Mouse (Mus musculus) R1 (cell line): ENCODE data around the gene Ccdc78.

Experiments
- DNase-seq: peaks from one replicate; pipeline ENCODE4 v3.0.0-alpha.2; 2018; ENCODE audit warnings: low read depth, low spot score

Ccdc78 gene

DNA sequence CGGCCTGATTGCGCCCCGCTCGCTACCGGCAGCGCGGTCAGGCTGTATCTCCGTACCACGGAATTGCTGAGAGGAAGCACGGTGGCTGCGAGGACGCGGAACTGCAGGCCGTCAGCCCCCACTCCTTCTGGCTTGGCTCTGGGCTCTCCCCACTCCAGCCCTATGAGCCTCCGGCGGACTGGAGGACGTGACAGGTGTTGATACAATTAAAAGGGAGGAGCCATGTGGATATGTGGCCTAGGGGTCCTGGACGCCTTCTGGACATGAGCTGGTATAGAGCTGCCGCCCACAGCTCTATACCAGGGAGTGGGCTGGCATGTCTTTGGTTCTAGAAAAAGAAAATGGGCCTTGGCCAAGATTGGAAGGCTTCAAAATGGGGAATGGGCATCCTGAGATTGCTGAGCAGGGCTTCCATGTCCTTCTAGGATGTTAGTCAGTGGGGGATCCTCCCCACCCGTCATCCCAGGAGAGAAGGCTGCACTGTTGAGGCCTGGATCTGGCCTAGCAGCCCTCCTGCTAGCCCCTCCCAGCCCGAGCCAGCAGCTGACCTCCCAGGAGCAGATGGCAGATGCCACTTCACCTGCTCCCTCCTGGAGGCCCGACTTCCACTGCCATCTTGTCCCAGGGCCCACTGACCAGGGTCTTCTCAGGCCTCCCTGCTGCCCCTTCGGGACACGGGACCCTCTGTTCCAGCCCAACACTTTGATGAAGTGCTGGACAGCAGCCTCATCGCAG, 23.4 kb downstream of the Ccdc78 start:
- no peak for DNase-seq

DNA sequence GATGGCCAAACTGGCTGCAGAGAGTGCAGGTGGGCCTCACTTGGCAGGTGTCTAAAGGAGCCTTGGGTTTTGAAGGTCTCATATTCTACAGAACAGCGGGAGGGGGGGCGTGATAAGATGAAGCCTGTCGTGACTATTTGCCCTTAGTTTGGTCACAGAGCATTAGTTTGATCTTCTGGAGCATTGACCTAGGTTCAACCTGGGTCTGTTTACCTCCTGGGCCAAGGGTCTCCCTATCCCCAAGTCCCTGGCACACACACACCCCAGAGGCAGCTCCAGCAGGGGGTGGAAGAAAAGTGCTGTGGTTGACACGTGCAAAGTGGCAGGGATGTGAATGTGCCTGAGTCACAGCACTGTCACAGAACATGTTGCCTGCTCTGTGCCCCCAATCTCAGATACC, 24.5 kb downstream of the Ccdc78 start:
- no peak for DNase-seq

DNA sequence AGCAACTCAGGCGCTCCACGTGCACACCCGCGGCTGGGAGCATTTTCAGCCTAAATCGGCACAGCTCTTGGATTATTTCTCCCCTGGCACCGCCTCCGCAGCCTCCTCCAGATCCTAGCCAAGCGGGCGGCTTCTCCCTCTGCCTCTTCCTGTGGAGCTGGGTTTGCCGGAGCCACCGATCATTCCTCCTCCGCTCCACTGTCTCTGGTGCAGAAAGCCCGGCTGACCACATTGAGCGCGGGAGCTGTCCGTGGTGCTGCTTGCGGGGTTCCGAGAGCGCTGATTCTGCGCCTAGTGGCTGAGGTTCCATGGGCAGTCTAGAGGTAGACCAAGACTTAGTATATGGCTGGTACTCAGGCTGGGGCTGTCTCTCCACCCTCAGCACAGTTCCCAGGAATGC, 27.1 kb downstream of the Ccdc78 start:
- peak; percentile 91 for DNase-seq

DNA sequence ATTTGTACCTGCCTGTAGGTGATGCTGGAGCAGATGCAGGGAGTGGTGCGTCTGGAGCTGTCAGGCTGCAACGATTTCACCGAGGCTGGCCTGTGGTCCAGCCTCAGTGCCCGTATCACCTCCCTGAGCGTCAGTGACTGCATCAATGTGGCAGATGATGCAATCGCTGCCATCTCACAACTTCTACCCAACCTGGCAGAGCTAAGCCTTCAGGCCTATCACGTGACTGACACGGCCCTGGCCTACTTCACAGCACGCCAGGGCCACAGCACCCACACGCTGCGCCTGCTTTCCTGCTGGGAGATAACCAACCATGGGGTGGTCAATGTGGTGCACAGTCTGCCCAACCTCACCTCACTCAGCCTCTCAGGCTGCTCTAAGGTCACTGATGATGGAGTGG, 31.3 kb downstream of the Ccdc78 start:
- DNase-seq: no peak

DNA sequence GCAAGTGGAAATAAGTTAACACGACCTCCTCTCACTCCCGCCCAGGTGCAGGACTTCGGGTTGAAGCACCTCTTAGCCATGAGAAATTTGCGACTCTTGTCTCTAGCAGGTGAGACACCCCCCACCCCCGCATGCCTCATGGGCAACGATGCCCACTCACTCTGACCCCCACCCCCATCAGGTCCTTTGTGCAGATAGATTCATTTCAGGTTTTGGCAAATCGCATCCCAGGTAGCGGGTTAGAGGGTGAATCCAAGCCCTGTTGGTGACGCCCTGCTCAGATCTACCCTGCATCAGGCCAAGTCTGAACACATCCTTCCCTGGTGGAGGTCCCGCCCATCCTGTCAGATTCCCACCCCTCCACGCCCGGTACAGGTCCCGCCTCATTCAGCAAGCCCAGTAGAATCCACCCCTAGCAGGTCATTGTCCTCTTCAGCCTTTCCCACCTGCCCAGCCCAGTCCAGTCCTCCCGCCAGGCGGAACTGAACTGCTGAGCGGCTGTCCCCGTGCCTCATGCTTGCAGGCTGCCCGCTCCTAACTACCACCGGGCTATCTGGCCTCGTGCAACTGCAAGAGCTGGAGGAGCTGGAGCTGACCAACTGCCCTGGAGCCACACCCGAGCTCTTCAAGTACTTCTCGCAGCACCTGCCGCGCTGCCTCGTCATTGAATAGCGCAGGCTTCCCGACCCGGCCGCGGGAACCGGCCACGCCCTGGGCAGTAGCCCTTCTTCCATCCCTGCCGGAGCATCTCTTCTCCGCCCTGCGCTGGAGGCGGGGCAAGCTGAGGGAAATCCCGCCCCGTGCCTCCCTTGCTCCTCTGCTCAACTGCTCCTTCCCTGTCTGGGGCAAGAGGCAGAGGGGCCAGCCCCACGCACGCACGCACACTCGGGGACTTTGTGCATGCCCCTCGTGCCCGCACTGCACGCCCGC, 32.7 kb downstream of the Ccdc78 start:
- DNase-seq: peak; percentile 82

DNA sequence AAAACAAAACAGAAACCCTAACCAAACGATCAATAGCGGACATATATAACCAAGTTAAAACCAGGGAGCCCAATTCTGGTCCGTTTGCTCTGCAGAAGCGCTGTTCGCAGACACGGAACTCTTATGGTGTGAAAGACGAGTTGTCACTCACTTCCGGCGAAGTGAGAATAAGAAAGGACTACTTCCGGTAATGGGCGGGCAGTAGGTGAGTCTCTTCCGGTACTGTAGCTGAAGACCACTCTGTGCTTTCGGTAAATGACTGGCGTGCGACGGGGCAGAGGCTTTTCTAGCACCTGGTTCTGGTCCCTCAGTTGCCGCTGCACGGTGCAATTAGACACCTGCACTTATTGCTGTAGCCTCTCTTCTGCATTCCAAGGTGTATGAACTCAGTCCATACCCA, 37.1 kb downstream of the Ccdc78 start, which contains the start of gene Wdr24:
TSS of gene Wdr24 (plus strand) at position 176 of the 400 bp plus-strand sequence.
- peak; percentile 96 for DNase-seq

DNA sequence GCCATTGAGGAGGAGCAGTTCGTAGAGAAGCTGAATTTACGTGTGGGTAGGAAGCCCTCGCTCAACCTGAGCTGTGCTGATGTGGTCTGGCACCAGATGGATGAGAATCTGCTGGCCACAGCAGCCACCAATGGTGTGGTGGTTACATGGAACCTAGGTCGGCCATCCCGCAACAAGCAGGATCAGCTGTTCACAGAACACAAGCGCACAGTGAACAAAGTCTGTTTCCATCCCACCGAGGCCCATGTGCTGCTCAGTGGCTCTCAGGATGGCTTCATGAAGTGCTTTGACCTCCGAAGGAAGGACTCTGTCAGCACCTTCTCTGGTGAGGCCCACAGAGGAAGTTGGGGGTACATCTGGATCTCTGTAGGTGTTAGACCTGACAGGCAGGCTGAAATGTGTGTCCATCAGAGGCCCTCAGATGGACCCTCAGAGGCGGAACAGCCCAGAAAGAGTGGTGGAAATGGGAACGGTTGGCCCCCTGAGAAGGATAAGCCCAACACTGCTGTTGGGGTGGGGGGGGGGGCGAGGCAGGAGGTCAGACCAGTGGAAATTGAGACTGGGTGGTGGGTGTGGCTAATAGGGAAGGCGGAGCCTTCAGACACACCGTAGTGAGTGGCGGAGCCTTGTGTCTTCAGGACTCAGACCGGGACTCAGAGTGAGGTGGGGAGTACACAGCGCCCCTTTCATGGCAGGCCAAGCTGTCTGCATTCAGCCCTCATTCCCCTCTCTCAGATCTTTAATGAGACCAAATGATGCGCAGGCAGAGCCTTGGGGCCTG, 38.2 kb downstream of the Ccdc78 start:
- peak; percentile 50 for DNase-seq

DNA sequence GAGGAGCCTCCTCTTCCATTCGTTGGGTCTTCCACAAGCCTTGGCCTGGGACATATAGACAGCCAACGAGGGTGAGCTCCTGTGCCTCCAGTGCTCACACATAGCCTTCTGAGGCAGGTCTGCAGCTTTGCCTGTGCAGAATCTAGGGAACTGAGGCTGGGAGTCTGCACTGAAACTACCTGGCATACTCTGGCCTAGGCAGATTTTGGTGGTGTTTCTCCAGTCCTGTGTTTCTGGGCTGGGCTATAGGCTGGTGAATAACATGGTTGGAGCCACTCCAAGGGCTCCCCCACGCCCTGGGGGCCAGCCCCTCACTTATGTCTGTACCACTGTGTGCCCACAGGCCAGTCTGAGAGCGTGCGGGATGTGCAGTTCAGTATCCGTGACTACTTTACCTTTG, 38.9 kb downstream of the Ccdc78 start:
- DNase-seq: no peak

DNA sequence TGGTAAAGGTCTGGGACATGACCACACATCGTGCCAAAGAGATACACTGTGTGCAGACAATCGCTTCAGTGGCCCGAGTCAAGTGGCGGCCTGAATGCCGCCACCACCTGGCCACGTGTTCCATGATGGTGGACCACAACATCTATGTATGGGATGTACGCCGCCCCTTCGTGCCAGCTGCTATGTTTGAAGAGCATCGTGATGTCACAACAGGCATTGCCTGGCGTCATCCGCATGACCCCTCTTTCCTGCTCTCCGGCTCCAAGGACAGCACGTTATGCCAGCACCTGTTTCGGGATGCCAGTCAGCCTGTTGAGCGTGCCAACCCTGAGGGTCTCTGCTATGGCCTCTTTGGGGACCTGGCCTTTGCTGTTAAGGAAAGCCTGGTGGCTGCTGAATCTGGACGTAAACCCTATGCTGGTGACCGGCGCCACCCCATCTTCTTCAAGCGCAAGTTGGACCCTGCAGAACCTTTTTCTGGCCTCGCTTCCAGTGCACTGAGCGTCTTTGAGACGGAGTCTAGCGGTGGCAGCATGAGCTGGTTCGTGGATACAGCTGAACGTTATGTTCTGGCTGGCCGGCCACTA, 39.7 kb downstream of the Ccdc78 start:
- DNase-seq: no peak

DNA sequence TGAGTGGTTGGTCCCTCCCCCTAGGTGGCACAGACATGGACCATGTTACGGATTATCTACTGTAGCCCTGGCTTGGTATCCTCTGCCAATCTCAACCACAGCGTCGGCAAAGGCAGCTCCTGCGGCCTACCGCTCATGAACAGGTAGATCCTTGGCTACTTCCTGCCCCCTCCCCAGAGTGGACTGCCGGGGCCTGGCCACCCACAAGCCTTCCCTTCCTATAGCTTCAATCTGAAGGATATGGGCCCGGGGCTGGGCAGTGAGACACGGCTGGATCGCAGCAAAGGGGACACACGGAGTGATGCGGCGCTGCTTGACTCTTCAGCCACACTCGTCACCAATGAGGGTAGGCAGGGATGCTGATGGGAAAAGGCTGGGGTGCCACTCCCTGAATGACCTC, 40.6 kb downstream of the Ccdc78 start:
- no peak for DNase-seq

DNA sequence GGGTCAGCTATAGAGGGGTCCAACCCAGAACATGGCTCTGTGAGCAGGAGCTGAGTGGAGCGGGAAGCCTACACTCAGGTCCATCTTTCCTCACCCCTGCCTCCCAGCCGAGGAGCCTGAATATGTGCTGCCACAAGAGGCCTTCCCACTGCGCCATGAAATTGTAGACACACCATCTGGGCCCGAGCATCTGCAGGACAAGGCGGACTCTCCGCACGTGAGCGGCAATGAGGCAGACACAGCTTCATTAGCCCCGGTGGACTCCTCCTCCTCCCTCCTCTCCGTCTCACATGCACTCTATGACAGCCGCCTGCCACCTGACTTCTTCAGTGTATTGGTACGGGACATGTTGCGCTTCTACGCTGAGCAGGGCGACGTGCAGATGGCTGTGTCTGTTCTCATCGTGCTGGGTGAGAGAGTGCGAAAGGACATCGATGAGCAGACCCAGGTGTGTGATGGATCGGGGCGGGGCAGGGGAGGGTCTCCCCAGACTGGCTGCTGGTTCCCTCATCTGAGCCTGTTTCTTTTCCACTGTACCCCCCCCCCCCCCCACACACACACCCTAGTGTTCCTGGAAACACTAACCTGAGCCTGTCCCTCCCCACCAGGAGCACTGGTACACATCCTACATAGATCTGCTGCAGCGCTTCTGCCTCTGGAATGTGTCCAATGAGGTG, 41.3 kb downstream of the Ccdc78 start:
- no peak for DNase-seq

DNA sequence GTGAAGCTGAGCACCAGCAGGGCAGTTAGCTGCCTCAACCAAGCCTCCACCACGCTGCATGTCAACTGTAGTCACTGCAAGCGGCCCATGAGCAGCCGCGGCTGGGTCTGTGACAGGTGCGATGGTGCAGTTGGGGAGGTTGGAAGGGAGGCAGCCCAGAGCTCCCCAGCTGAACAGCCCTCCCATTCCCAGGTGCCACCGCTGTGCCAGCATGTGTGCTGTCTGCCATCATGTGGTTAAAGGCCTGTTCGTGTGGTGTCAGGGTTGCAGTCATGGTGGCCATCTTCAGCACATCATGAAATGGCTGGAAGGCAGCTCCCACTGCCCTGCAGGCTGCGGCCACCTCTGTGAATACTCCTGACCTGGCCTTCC, 41.8 kb downstream of the Ccdc78 start:
- DNase-seq: no peak

DNA sequence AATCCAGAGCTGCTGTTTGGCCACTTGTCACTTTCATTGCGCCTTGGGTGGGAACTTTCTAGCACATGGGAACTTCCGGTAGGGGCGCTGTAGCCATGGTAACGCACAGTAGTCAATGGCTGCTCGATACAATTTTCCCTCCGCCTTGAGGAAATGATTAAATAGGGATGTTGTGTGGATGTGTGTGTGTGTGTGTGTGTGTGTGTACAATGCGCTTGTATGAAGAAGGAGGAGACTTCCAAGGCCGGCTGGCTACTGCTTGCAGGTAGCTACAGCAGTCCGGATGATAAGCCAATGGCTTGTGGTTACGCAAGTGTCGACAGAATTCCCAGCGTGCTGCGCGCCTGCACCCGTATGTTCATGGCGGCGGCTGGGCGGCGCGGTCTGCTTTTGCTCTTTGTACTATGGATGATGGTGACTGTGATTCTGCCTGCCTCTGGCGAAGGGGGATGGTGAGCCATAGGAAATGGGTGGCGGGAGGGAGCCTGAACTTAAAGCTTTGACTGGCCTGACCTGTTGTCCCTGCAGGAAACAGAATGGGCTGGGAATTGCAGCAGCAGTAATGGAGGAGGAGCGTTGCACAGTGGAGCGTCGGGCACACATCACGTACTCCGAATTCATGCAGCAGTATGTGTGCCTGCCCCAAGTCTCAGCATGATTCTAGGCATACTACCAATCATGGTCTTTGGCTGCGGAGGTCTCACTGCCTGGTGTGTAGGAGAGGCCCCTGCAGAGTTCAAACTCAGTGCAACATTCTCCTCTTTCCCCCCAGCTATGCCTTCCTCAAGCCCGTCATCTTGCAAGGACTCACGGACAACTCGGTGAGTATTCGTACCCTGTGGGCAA, 42.6 kb downstream of the Ccdc78 start, which contains the start of gene Jmjd8:
TSS of gene Jmjd8 (plus strand) at position 156 of the 846 bp plus-strand sequence.
- peak; percentile 88 for DNase-seq

DNA sequence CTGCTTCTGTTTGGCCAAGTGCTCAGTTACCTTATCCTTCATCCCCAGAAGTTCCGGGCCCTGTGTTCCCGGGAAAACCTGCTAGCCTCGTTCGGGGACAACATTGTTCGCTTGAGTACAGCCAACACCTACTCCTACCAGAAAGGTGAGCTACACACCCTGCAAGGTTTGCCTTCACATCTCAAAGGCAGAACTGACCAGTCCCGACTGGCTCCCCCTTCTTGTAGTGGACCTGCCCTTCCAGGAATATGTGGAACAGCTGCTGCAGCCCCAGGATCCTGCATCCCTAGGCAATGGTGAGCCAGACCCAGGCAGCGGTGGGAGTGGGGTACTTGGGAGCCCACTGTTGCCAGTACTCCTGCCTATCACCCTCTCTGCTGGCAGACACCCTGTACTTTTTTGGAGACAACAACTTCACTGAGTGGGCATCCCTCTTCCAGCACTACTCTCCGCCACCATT, 43.2 kb downstream of the Ccdc78 start:
- no peak for DNase-seq

DNA sequence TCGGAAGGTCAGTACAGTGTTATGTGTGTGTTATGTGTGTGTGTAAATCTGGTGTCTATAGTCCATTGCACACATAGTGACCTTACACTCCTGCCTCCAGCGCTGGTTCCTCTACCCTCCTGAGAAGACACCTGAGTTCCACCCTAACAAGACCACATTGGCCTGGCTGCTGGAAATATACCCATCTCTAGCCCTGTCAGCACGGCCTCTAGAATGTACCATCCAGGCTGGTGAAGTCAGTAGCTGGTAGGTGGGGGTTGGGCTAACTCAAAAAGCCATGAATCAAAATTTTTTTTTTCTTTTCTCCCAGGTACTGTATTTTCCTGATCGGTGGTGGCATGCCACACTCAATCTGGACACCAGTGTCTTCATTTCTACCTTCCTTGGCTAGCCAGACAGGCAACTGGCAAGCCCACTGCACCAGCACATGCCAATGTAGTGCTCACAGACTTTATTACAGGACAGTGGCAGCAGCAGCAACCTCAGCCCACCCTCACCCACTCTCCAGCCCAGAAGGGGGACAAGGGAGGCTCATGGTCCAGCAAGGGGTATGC, 43.9 kb downstream of the Ccdc78 start:
- DNase-seq: no peak

DNA sequence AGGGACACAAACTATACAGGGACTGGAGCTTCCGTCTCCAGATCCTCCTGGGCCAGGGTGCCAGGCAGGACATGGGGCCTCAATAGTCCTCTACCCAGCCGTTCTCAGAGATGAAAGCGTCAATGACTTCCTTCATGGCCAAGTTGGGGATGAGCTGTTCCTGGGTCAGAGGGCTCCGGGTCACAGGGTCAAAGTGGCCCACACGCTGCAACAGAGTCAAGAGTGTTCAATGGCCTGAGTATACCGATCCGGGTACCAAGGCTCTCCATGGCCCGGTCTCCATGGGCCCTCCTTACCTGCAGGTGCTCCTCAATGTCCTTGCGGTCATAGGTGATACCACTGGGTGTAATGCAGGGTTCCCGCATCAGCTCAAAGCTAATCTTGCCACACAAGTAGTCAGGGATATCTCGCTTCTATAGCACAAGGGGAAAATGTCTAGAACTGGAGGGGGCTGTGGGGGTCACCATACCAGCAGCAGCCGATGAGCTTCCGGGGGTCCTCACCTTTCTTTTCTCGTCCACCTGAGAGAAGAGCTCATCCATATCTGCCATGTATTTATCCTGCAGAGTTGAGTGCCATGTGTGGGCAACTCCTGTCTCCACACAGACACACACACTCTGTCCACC, 44.5 kb downstream of the Ccdc78 start:
- no peak for DNase-seq

DNA sequence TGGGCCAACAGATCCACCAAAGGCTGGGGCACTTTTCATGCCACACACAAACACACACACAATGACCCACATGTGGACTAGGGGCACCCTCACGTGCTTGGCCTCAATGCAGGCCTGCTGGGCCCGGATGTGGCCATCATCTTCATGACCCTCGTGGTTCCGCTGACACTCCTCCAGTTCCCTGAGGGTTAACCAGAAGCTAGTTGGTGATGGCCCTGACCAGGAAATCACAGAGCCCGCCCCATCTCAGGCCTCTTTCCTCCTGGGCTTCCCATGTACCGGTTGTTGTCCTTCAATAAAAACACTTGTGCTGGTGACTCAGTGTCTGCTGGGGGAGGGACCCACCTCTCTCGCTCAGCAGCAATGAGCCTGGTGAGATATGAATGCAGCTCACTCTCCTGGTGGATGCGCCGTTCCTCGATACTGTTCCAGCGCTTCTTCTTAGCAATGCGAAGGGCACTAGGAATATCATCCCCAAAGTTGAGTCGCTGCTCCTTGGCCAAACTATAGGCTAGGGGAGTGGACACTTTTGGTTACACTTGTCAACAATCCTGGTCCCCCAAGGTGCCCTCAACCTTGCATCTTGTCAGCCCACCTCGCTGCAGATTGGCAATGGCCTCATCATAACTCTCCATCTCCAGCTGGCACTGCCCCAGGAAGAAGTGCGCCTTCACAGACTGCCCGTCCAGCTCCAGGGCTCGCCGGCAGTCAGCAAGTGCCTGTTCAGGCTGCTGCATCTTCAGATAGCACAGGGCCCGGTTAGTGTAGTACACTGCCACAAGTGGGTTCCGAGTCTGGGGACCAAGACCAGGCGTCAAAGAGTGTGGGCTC, 45.3 kb downstream of the Ccdc78 start:
- no peak for DNase-seq
